Mouse (Mus musculus): ENCODE measurements around the gene Cwc22. TPM values are rescaled to one million over a fixed set of nuclear protein-coding genes. Genes with fewer than 3 reads are reported as not detected.

The Cwc22 gene
- total RNA-seq, 2 experiments from 2014 or later: 26.1 to 29.1 TPM

DNA sequence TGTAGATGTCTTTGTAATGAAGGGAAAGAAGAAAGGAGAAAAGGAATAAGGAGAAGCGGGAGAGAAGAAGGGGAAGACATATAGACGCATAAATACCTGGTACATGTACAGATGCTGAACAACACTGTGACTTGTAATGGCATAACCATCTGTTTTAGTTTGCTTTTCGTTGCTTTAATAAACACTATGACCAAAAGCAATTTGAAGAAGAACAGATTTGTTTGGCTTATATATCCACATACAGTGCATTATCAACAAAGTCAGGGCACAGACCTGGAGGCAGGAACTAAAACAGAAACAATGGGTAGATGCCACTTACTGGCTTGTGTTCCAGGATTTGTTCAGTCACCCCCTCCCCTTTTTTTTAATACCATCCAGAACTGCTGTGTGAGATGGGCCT is 24.4 kb upstream of the Cwc22 start:
- no peak for DNase-seq

DNA sequence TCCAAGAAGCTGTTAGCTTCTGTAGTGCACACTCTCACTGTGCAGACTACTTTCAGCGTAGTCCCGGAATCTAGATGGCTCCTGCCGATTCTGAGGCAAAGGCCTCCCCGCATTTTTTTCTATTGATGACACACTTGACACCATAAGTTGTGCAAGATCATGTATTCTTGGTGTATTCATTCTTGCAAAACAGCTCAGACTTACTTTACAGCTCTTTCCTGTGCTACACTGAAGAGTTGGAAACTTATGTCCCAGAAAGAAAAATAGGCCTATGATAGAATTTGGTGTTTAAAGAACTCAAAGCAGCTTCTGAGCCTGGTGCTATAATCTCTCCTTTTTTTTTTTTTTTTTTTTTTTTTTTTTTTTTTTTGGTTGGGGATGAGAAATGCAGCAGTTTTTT is 23.8 kb upstream of the Cwc22 start:
- no peak for DNase-seq

DNA sequence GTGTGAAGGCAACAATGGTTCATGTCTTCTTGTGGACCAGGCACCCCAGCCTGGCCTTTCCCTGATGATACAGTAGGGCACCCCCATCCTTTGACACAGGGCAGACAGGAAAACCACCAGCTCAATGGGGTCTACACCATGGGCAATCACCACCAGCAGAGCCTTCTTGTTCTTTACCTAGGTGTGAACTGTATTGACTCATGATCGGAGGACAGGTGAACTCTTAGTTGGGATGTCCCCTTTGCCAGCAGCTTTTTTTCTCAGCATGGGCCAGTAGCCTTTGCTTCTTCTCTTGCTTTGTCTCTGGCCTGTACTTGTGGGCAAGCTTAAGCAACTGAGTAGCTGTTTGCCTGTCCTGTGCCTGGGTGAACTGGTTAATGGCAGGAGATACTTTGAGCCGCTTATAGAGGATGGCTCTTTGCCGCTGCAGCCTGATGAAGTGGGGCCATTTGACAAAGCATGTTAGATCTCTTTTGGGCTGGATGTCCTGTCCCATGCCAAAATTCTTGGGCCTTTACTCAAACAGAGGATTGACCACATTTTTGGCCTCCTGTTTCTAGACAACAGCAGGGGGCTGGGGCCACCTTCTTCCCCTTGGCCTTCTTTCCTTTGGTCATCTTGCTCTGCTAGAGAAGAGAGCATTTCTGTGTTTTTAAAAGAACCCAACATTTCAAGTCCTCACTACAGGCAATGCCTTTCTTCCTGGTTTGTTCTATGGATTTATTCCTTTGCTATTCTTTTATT is 16.4 kb upstream of the Cwc22 start:
- no peak for DNase-seq

DNA sequence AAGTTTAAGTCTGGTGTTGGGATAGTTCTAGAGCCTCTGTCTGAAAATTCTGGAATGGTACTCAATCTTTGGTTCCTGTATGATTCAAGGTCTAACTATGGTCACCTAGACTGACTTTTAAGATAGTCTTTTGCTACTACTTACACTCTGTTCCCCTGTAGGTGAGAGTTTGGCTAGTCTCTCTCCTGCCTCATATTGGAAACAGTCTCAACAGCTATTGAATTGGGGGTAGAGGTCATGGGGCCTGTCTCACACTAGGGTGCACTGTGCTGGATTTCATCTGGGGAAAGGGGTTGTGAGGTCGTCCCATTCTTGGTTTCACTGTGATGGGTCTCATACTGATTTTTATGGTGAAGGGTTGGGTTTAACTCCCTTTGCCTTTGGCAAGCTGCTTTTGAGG is 15.1 kb upstream of the Cwc22 start:
- DNase-seq: no peak

DNA sequence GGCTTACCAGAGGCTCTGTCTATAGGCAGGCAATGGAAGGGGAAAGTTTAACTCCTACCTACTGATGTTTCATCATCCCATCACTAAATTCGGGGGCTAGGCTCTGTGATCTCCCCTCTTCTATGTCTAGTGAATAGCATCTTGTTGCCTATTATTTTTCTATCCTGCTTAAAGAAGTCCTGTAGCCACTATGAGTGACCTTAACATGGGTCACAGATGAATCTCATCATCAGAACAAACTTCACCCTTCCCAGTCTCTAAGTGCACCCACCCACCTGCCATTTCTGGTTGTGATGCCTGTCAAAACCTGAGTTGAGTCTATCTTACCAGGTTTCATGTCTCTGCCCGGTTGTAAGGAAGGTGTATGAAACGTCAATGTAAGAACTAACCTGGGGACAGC is 14.5 kb upstream of the Cwc22 start:
- no peak for DNase-seq

DNA sequence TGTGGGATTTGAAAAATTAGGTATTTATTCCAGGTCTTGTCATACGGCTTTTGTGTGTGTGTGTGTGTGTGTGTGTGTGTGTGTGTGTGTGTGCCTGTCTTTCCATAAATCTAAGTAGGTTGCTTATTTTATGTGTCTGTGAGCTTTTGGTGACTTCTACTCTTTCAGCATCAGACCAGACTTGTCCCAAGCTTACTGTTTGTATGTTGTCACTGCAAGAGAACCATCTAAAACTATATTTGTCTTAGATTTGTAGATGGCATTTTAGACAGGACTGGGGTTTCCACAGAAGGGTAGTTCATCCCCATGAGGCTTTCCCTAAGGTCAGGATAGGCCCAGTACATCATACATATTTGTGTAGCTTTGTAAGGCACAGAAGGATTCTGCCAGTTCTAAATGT is 13.2 kb upstream of the Cwc22 start:
- DNase-seq: no peak

DNA sequence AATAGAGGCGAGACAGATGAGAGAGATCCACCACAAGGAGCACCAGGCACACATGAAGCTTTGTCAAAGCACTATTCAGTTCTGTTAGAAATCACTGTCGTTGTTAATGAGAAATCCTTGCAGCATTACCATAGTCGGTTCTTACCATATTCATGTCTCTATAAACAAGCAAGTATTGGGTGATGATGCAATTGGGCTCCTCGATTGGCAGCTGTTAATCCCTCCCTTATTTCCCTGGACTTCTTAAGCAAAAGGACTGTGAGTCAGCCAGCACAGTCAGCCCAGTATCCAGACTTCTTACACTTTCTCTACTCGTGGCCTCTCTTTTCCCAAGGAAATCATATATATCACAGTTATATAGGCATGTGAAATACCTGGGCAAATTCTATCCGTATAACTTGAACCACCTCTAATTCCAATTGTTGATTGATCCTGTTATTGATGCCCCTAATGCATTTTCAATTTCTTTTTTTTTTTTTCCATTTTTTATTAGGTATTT is 5.3 kb upstream of the Cwc22 start:
- DNase-seq: no peak

DNA sequence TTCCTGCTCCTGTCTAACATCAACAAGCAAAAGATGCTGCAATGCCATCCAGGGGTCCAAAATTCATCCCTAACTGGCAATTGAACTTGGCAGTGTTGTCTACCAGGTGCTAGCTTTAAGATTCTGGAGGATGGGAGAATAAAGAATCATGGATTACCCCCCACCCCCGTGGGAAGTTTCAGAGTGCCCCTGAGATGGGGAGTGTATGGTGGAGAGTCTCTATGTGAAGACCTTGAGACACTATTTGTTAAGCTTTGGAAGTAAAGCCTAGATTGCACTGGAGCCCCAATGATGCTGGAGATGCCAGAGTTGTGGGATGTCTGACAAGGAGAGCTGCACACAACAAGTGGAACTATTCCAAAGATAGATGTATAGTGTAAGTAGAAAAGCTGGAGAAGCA is 3.9 kb upstream of the Cwc22 start:
- no peak for DNase-seq

DNA sequence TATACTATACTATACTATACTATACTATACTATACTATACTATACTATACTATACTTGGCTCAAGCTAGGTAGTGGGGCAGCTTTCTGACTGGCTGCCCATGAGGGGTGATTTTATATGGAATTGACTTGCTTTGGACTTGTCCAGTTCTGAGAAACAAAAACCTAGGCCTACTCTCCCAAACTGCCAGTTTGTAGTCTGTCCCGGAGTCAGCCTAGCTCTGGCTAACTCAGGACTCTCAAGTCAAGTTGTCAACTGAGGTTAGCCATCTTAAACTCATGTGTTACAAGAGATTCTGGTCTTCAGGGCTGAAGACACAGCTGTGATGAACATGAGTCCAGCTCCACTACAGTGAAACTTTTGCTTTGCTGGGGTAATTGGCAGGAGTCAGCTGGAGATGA is 3.3 kb upstream of the Cwc22 start:
- no peak for DNase-seq

DNA sequence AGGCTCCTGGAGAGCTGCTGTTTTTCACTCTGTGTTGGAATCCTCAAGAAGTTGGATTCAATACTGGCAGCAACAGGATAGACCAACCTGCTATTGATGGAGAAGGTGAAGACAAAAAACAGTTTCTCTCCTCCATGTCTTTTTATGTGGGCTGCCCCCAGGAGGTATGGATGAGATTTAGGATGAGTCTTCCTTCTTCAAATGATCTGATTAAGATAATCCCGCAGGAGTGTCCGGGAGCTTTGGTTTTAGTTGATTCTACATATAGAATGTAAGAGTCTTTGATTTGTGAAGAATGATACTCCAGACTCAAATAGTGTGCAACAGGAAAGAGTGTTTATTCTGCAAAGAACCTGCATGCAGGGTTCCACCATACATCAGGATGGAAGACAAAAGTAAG is 2.7 kb upstream of the Cwc22 start:
- no peak for DNase-seq

DNA sequence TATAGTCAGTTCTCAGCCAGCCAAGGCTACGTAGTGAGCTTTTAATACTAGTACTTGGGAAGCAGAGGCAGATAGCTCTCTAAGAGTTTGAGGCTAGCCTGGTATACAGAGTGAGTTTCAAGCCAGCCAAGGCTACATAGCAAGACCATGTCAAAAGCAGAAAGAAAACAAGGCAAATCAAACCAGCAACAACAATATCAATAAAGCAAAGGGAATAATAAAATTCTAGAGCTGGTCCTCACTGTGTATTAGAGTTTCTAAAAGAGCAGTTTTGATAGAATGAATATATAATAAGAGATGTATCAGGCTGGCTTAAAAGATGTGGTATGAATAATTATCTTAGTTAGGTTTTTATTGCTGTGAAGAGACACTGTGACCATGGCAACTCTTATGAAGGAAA is 2.0 kb upstream of the Cwc22 start:
- DNase-seq: no peak

DNA sequence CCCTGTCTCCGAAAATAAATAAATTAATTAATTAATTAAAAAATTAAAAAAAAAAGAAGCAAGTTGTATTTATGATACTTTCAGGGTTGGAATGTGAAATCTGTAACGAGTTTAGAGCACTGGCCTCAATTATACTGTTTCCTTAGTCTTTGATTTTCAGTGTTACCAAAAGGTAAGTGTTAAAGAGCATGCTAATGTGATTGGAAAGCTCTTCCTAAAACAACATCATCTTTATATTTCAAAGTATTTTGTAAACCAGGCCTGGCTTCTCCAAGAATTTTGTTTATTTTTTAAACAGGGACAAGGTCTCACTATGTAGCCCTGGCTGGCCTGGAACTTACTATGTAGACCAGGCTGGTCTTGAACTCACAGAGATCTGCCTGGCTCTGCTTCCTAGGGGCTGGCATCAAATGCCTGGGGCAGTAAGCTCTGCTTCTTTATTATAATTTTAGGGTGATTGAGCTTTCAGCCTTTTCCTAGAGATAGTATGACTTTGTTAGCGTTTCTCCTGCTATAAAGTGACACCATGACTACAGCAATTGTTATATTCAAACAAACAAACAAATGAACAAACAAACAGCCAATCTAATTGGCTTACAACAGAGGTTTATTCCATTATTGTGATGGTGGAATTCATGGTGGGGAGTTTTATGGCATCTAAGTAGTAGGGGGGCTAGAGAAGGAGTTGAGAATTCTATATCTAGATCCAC is 1.1 kb upstream of the Cwc22 start:
- DNase-seq: no peak

DNA sequence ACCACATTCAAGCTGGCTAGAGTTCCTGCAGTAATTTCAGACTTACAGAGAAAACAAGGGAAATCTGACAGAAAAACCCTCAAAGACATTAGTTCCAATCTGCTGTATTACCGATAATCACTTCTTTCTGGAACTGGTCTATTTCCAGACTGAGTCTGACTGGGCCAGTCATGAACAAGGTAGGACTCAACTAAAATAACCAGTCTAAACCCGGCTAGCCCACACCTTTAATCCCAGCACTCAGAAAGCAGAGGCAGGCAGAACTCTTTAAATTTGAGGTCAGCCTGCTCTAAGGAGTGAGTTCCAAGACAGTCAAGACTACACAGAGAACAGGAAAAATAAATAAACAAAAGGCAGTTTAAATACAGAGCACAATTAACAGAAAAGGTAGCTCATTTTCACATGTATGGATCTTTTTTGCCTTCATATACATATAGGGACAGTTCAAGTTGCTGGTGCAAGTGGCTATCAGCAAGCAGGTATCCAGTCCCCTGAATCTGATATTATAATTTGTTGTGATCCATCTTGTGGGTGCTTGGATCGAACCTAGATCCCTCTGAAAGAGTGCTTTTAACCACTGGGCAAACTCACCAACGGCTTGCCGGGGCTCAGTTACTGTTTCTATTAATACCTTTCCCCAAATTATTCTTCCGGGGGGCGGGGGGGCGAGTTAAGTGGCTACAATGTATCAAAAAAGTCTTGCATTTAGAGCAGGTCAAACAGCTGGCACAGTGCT is 1.1 kb downstream of the Cwc22 start:
- no peak for DNase-seq

DNA sequence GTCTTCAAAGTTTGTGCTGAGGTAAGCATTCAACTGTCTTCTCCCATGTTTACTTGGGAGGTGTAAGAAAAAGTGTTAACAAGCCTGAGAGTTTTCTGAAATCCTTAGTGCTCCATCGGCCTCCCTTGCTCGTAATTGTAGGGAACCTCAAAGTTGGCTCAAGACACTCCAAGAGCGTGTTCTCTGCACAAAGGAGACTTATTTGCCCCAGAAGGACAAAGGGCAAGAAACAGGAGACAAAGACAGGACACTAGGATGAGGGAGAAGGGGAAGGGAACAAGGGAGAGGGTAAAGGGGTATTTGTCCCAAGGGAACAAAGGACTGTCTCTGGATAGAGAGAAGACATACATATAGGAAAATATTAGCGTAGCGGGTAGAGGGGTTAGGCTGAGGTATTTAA is 1.9 kb downstream of the Cwc22 start:
- DNase-seq: no peak

DNA sequence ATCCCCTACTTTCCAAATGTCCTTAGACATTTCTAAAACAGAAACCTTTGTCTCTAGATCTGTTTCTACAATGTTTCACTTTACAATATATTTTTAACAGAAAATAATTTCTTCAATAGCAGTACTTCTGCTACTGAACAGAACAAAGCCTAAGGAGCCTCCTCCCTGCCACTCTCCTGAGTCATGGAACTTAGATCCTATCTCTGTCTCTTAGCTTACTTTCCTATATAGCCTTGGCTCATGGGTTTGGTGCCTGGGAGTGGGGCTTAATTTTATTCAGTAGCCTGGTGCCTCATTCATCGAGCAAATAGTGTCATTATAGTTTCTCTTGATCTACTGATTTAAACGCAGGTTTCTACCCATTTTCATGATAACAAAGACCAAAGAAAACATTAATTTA is 4.2 kb downstream of the Cwc22 start:
- DNase-seq: no peak

DNA sequence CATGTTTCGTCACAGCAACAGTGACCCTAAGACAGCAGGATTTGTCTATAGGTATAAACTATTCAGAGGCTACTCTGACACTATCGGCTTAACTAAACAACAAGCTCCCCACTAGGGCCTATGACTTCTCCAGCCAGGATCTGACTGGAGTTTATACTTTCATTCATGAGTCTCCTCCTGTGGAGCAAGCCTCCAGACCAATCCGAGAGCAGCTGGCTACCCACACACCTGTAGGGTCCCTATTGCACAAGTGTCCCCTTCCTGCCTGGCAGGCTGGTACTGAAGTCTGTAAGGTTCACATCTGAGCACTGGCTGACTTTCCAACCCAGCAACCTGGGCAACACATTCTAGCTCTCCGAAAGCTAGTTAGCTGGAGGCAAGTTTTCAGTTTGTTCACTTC is 7.9 kb downstream of the Cwc22 start:
- DNase-seq: no peak

DNA sequence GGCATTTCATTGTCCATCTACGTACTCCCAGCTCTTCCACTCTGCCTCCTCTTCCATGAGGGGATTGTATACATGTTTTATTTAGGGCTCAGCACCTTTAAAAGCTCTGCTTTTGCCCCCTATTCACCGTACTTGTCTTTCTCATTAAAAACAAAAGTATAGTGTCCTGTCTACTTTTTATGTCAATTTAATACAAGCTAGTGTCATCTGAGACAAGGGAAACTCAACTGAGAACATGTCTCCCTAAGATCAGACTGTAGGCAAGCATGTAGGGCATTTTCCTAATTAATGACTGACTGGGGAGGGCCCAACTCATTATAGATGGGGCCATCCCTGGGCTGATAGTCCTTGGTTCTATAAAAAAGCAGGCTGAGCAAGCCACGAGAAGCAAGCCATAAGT is 8.4 kb downstream of the Cwc22 start:
- no peak for DNase-seq

DNA sequence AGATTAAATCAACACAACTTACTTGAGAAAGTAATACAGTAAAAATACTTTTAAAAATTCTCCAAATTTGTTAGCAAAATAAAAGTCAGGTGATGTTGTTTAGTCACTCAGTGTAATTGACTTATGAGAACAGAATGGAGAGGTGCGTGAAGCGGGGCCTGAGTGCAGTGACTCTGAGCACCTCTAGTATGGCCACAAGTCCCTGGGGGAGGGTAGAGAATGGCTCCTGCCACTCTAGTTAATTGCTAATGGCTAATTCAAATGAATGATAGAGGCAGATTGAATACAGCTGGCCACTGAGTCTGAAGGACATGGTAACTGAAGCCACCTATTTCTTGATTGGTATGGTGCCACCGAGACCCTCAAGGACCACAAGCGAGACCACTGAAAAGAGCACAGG is 12.0 kb downstream of the Cwc22 start:
- no peak for DNase-seq

DNA sequence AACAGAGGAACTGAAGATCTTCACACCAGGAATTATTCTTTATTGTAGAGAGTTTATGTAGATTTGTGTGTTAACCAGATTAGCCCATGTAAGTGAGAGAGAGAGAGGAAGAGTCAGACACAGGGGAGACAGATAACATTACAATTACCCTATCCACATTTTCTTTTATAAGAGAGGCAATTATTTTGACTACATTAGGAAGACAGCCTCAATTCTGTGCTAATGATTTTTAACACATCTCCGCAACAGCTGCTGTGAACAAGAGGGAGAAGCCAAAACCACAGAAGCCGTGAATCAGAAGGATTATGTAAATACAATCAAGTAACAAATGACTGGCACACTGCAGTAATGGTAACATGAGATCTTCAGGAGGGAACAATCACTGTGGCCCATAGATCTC is 12.5 kb downstream of the Cwc22 start:
- no peak for DNase-seq

DNA sequence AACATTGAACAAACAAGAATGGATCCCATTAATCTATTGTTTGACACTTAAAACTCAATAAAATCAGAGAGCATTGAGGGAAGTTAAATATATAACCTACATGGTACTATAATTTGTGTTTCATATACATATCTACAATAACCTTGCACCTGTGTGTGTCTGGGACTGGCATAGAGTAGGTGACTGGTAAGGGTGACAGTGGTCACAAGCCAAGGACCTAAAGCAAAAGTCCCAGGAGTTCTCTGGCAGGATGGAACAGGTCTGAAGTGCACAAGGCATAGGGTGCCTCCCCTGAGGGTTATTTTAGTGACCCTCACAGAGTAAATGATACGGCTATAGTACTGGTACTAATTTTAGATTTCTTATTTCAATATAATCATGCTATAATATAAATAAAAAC is 14.2 kb downstream of the Cwc22 start:
- no peak for DNase-seq

DNA sequence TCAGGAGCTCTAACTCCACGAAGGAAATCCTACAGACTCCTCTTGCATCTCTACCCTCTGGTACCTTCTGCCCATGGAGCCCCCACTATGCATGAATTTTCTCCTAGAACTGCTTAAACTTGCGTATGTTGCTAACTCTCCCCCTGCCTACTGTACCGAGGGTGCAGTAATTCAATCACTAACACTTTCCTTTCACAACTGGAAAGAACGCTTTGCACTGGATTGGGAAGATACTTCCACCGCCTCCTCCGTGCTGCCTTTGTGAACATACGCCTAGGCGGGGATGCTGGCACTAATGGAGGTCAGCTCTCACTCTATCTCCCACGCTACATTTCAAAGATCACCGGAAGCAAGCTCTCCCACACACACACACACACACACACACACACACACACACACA is 17.8 kb downstream of the Cwc22 start:
- no peak for DNase-seq

DNA sequence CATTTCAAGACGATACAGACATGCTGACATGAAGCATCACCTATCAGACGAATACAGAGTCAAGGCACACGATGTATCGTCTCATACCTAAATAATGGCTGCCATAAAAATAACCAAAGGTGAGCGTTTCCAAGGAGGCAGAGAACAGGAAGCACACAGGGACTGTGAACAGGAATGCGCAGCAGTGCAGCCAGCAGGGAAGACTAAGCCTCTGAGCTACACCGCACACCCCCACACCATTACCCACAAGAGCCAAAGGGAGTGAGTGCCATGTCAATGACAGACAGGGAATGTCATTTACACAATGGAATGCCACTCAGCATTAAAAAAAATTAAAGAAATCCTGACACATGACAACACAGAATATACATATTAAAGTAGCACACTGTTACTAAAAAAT is 19.7 kb downstream of the Cwc22 start:
- no peak for DNase-seq

DNA sequence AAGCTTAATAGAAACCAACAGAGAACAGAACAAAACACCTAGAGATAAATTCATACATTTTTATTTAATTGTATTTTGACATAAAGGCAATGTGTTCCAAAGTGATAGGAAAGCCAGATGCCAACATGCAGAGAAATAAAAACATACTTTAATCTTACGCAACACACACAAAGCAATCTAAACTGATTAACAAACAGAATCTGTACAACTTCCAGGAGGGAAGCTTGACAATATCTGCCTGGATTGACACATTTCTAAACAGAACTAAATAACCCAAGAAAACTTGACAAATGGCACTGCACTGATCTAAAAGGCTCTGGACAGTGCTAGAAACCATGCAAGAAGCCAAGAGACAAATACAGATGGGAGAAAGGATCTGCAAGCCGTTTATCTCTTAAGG is 20.2 kb downstream of the Cwc22 start:
- DNase-seq: no peak

Data from adrenal gland, postnatal 10 days (tissue).